Mouse (Mus musculus): ENCODE results near the gene Mpv17l2.

Gene Mpv17l2

DNA sequence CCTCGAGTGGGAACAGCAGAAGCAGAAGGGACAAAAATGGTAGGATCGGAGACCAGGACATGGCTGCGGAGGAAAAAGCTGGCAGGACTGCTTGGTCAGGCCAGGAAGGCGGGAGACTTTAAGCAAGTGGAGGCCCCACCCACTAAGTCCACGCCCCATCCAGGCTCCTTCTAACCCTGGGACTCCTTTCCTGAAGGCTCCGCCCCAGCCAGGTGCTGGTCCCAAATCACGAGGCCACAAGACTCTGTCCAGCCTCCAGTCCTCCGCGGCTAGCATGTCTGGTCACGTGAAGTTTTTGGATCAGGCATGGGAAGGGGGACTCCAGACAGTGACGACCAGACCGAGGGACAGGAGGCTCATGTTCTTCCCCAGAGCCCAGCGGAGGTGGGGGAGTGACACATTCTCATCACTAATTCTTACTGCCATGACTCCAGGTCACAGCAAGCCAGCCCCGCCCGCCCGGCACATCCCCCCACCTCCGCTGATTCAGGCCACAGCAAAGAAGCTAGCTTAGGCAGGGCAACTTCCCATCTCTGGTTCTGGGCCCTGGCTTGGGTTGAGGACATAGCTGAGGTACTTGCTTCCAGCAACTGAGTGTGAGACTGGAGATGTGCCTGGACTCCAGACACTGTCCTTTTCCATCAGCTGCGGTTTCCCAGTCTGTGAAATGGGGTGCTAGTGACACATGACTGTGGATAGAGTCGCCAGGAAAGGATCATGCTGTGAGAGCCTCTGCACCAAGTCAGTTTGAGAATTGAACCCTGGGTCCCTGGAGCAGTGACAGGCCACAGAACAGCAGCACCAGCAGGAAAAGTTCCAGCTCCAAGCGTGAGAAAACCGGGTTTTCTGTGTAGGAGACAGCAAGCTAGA, 6.1 kb upstream of the Mpv17l2 start:
- DNase-seq (ENCODE audit: low read depth): peak; percentile 77

DNA sequence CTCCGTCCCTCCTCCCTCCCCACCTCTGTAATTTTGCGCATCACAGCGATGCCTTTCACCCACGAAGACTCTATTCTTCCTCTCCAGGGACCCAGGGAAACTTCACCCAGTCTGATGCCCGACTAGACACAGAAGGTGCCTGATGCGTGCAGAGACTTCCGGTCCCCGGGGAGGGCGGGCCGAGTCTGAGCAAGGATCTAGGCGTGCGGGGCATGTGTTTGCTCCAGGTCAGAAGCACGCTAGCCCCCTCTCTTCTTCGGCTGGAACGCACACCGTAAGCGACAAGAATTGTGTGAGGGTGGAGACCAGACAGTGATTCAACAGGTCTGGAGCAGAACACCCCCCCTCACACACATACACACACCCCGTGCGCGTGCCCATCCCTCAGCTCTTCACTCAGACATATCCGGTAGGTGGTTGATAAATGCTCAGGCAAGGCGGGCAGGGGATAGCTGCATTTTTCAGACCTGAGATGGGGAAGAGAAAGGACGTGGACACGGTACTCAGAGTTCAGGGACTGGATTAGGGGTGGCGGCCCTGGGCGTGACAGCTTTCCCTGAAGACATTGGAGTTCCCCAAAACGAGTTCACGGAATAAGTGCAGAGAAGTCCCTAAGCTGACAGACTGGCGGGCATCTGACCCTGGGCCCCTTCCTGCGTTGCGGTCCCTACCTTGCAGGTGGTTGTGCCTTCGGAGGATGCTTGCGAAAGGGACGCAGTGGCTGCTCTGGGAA, 5.3 kb upstream of the Mpv17l2 start:
- peak; percentile 84 for DNase-seq (ENCODE audit: low read depth)

DNA sequence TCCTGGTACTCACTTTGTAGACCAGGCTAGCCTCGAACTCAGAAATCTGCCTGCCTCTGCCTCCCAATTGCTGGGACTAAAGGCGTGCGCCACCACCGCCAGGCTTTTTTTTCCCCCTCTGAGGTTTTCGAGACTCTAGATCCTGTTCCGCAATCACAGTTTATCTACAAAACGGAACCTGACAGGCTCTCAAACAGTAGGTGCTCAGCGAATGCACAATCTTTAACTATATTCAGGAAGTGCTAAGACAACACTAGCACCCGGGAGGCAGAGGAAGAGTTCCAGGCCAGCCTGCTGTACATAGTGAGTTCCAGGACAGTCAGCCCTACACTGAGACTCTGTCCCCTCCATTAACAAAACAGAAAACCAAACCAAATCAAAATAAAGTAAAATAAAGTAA, 4.6 kb upstream of the Mpv17l2 start:
- peak; percentile 59 for DNase-seq (ENCODE audit: low read depth)

- no peak for DNase-seq (ENCODE audit: low read depth)
These were observed 3.9 kb upstream of the Mpv17l2 start for GRCm38 (mm10) chr8:70764676-70765075.

GRCm38 (mm10) chr8:70764026-70764425, 3.3 kb upstream of the Mpv17l2 start:
- DNase-seq (ENCODE audit: low read depth): no peak

DNA sequence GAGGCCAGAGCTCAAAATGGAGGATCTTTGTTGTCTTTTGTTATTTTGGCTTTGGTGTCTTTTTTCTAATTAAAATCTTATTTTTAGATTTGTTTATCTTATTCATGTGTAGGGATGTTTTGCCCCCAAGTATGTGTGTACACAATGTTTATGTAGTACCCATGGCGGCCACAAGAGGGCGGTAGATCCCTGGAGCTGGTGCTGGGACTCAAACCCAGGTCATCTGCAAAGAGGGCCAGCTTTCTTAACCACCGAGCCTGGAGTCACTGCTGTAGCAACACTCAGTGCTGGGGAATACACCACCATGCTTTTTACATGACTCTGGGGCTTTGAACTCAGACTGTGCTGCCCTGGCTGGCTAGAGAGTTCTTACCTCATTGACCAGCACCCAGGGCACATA, 2.6 kb upstream of the Mpv17l2 start:
- DNase-seq (ENCODE audit: low read depth): peak; percentile 84

DNA sequence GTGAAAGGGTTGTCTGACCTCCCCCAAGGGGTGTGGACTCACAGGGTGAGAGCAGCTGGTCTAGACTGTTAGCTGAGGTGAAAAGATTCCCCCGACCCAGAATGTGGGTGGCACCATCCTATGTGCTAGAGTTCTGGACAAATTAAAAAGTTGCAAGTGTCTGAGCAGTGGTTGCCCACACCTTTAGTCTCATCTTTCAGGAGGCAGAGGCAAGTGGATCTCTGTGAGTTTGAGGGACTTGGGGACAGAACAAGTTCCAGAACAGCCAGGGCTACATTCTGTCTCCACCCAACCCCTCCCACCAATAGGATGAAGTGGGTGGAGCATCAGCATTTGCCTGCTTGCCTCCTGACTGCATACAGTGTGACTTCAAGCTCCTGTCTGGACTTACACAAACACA, 1.4 kb upstream of the Mpv17l2 start:
- DNase-seq (ENCODE audit: low read depth): no peak

DNA sequence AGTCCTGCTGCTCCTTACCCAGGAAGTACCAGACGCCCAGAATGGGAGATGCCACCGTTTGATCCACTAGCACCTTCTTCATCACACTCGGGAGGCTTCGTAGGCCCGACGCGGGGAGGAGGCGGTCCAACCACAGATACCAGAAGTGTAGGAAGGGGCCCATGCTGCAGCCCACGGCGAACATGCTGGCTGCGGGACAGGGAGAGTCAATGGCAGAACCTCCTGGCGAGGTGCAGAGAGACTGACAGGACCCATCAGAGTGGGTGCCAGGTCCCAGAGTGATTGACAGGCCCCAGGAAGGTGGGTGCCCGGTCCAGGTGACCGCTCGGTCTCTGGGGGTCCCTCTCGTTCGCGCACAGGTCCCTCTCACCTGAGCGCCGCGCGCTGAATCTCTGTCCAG, 396 bp downstream of the Mpv17l2 start:
- DNase-seq (ENCODE audit: low read depth): peak; percentile 62

- DNase-seq (ENCODE audit: low read depth): no peak
These were observed 1.9 kb downstream of the Mpv17l2 start for GRCm38 (mm10) chr8:70758616-70759561.

DNA sequence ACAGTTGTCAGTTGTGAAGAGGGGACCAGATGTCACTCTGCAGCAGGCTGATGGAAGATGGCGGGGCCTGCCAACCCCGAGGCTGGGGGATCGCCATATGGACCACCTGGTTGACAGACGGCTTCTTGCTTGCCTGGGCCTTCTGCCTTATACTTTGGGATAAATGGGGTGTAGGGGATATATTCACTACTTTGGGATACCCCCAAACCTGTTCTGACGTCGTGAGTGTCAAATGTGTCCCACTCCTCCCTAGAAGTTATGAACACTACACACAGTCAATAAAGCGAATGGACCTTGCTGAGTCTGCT, 2.5 kb downstream of the Mpv17l2 start:
- no peak for DNase-seq (ENCODE audit: low read depth)

- peak; percentile 55 for DNase-seq (ENCODE audit: low read depth)
These were observed 3.0 kb downstream of the Mpv17l2 start for GRCm38 (mm10) chr8:70757523-70758307.

- DNase-seq (ENCODE audit: low read depth): no peak
These were observed 4.2 kb downstream of the Mpv17l2 start for GRCm38 (mm10) chr8:70756476-70757040.

DNA sequence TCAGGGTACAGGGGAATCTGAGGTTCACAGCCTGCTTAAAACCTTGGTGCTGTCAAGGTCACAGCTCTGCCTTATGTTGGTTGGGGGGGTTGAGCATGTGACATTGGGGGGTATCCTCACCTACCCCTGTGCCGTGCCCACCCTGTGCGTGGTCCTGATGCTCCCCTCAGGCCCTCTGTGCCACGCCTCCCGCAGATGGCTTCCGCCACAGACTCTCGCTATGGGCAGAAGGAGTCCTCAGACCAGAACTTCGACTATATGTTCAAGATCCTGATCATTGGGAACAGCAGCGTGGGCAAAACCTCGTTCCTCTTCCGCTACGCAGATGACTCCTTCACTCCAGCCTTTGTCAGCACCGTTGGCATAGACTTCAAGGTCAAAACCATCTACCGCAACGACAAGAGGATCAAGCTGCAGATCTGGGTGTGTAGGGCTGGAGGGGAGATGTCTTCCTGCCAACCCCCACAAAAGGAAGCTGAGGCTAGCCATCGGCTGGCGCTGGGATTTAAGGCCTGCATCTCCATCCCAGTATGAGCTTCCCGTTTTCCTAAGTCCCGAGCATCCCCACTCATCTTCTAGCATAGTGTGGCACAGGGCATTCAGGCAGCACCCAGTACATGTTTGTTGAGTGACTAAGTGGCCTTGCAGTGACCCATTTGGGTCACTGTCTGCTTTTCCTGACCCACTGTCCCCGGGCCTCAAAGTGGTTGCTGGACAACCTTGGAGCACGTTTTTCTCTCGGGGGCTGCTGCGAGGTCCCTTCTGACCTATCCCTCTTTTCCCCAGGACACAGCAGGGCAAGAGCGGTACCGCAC, 4.9 kb downstream of the Mpv17l2 start:
- no peak for DNase-seq (ENCODE audit: low read depth)

GRCm38 (mm10) chr8:70754871-70755660, 5.7 kb downstream of the Mpv17l2 start:
- DNase-seq (ENCODE audit: low read depth): peak; percentile 76

DNA sequence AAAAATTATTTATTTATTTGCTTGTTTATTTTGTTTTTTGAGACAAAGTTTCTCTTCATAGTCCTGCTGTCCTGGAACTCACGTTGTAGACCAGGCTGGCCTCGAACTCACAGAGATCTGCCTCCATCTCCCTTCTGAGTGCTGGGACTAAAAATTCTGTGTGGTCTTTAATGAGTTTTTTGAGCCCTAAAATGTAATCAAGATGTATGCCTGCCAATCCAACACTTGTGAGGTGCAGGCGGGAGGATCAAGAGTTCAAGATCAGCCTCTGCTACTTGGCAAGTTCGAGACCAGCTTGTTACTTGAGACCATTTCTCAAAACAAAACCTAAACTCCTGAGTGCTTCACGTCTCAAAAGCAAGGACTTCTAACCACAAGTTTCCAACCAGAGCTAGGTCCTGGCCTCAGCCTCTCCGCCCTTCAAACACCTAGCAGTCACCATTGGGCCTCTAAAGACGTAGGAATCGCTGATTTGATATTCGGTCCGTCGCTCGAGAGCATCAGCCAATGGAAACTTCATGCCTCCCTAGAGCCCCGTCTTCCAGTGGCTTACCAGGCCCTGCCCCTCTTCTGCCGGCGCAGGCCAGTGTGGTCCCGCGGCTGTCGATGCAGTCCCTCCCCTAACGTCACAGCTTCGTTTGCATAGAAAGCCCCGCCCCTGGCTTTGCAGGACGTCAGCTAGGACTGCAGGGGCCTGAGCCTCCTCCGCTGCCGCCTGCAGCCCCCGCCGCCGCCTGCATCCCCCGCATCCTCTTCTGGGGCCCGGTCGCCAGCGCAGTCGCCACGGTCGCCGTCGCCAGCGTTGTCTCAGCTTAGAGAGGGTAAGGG, 6.5 kb downstream of the Mpv17l2 start, which contains the start of gene Rab3a:
TSS of gene Rab3a (plus strand) at position 637 of the 828 bp plus-strand sequence.
- DNase-seq (ENCODE audit: low read depth): peak; percentile 98

DNA sequence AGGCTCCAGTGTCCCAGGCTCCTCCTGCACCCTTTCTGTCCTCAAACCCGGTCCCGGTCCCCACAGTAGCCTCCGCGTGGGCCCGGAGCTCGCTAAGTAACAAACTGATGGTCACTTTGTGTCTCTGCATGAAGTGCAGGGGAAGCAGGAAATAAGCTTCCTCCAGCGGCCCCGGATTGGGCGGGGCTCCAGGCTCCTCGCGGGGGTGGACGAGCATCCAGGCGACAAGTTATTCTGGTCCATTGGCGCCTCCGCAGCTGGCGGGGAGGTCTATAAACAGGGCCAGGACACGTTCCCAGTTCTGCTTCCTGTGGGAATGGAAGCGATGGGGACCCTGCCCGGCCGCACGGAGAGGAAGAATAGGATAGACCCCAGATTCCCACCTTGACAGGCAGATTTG, 7.6 kb downstream of the Mpv17l2 start:
- DNase-seq (ENCODE audit: low read depth): peak; percentile 81

DNA sequence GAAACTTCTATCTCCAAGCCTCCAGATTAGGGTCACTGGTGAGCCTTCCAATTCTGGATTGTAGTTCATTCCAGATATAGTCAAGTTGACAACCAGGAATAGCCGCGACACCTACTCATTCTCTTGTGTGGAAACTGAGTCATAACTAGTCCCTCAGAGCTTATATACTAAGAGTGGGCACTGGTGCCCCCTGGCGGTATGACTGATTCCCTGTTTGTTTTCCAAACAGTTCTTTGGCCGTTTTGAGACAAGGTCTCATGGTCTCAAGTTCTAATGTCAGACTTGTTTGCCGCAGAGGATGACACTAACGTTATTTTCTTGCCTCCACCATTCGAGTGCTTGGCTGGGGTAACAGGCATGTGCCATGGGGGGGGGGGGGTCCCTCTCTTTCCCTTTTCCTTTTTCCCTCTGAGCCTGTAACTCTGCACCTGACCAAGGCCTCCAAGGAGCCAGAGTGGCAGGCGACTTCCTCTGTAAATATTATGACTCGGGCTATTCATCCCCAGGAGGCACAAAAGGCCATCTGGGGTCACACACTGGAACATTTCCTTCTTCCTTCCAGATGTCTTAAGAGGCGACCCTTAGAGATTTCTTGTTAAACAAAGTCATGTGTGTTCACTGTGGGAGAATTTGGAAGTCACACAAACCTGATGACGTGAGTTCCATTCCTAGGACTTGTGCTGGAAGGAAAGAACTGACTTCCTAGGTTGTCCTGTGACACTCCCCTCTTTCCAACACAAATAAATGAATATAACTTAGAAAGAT, 8.6 kb downstream of the Mpv17l2 start:
- DNase-seq (ENCODE audit: low read depth): peak; percentile 89

Data from induced T-regulatory cell, adult 2 months (primary cell).